Mouse (Mus musculus) v-Abl transformed pro-B cells (cell line): ENCODE results near the gene Cd79a.

Source experiments
- in situ Hi-C, 2 experiments: fragments of 400-800 bp; cut with MboI; formaldehyde crosslinking; loops; one replicate each; pipeline ENCODE4 v1.15.1; 2025; ENCODE audit not compliant: unreplicated experiment in 2 of 2

Gene Cd79a

DNA sequence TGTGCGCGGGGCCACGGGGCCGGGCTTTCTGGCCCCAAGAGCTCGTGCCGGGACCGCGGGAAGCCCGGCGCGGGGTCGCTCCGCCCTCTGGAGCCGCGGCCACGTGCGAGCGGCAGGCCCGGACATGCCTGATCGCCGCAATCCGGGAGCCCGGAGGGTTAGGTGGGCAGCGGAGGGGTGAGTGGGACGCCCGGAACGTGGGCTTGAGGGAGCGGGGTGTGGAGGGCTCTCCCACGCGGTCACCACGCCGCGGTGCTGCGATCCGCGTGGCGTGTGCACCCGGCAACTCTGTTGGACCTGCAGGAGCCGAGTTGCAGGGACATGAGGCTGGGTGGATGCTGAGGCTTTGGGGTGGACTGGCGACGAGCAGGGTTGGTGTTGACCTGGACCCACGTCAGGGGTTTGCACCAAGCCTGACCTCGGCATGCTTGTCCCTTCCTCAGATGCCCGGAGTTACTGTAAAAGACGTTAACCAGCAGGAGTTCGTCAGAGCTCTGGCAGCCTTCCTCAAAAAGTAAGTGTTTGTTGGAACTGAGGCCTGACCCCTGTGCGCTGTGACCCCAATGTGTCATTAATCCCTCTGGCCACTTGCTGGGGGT is 12.4 kb upstream of the Cd79a start:
- in situ Hi-C loops, result loop anchor here (5.0 to 25.0 kb wide), 4 partner anchors 38 to 828 kb away; partner anchors contain the start of gene Ccdc97 (in 1 of the 2)

DNA sequence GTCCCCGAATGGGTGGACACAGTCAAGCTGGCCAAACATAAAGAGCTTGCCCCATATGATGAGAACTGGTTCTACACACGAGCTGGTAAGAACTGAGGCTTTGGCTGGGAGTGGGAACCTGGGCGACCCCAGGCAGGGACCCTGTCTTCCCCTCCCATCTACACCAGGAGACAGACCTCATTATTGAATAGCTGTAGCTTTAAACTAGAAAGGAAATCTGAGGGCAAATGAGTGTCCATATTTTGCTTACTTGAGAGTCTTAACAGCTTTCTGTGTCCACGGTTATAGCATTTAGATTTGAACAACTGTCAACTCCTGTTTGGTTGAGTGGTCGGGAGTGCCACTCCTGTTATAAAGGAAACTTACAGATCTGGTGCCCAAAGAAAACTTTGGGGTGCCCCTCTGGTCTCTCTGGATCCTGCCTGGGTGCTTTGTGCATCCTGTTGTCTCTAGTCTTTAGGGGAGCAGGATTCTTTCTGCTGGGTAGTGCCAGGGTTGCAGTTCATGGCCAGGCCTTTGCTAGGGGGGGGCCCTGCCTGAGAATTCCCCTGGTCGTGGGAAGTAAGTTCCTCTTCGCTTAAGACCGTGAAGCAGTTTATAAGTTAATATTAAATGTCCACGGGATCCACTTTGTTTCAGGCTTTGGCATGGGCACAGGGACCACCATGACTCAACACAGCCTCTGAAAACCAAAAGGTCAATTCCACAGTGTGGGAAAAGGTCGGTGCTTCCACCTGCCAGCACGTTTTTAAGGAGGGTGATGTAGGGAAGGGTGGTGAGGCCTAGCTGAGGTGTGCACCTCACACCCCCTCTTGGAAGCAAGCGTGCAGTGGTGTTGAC is 11.5 kb upstream of the Cd79a start:
- in situ Hi-C loops, result loop anchor here (5.0 to 25.0 kb wide), 3 partner anchors 37 to 827 kb away; partner anchors contain the start of gene Ccdc97 (in 1 of the 2)

DNA sequence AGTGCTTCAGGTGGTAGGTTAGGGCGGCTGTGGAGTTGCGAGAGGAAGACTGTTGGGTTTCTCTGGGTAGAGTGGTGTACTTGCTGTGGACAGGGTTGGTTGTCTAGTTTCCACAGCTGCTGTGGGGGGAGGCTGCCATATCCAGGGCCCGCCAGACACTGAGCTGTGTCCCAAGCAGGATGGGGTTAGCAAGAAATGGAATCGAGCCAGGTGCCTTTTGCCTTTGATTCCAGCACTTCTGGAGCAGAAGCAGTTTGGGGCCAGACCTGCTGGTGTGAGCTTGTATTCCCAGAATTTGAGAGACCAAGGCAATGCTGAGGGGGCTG is 10.9 kb upstream of the Cd79a start:
- in situ Hi-C loops, result loop anchor here (5.0 to 25.0 kb wide), 3 partner anchors 36 to 826 kb away; partner anchors contain the start of gene Ccdc97 (in 1 of the 2)

DNA sequence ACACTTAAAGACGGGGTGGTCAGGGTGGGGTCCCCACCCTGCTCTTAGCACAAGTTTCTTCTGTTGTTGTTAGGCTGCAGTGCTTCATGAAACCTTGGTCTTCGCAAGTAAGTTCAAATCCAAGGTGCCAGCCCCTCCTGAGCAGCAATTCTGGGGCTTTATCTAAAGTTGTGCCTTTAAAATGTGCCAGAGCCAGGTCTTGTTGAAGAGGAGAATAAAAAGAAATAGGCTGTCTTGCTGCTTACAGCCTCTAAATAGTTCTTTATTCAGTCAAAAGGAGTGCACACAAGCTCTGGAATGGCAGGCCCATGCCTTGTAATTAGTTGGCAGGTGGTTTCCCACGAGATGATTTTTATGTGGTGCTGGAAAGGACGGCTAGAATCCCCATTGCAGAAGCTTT is 10.1 kb upstream of the Cd79a start:
- in situ Hi-C loops, result loop anchor here (5.0 to 25.0 kb wide), 3 partner anchors 35 to 825 kb away; partner anchors contain the start of gene Ccdc97 (in 1 of the 2)

DNA sequence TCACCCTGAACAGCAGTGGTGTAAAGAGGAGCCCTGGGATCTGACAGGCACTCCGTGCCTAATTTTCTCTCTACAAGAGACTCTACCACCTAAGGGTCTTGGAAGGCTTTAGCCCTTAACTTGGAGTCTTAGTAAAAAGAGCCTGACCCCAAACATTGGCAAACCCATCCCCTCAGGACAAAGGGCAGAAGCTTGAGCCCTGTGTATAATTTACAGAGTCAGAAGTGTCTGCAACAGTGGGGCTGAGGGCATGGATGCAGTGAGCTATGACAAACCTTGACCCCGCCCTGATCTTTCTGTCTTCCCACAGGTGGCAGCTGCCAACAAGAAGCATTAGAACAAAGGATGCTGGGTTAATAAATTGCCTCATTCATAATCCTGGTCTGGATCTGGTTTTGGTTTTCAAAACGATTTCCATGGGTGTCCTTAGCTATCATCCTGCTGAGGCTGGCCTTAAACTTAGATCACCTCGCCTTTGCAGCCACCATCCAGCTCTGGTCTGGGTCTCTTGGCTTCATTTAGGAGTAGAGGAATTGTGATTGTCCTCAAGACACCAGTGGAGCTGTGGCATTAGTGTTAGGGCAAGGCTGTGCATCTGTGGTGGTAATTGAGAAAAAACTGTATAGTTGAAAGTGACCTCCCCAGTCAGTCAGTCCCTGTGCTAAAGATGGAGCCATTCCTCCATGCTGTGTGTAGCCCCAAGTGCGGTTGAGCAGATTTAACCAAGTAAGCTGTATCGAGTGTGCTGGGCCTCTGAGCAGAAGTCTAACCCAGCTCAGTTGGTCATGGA is 7.6 kb upstream of the Cd79a start:
- in situ Hi-C loops, result loop anchor here (5.0 to 25.0 kb wide), 3 partner anchors 33 to 823 kb away; partner anchors contain the start of gene Ccdc97 (in 1 of the 2)

DNA sequence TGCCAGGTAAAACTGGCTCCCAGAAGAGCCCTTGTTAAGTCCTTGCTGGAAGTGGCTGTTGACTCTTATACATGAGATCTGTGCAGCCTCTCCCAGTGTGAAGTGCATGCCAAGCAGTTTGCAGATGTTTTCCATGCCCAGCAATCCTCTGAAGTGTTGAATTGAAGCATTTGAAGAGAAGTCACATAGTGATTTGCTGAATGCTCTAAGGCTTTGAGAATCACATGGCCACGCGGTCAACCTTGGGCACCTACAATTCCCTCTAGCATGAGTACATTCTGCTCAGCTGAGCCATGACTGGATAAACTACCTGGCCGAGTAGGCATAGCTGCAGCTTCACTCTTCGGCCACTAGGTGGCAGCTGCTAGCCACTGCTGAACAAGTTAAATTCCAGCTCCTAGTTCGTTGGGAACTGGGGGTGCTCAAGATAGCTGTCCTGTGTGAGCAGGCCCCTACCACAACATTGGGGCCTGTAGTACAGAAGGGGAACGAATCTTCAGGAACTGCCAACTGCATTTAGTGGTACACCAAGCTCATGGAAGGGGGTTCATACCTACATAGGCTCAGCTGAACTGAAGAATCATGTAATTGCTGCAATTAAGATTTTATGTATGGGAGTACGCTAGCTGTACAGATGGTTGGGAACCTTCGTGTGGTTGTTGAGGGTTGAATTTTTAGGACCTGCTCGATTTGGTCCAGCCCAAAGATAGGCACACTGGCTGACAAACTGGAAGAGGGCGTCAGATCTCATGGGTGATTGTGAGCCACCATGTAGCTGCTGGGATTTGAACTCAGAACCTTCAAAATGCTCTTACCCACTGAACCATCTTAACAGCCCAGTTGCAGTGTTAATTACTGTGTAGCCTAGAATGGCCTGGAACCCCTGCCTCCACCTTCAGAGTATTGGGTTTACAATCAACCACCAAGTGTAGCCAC is 6.6 kb upstream of the Cd79a start:
- in situ Hi-C loops, result loop anchor here in 1 of 2 experiments (25.0 kb wide), 1 partner anchor 822 kb away; the partner anchor contains the start of gene Ccdc97

DNA sequence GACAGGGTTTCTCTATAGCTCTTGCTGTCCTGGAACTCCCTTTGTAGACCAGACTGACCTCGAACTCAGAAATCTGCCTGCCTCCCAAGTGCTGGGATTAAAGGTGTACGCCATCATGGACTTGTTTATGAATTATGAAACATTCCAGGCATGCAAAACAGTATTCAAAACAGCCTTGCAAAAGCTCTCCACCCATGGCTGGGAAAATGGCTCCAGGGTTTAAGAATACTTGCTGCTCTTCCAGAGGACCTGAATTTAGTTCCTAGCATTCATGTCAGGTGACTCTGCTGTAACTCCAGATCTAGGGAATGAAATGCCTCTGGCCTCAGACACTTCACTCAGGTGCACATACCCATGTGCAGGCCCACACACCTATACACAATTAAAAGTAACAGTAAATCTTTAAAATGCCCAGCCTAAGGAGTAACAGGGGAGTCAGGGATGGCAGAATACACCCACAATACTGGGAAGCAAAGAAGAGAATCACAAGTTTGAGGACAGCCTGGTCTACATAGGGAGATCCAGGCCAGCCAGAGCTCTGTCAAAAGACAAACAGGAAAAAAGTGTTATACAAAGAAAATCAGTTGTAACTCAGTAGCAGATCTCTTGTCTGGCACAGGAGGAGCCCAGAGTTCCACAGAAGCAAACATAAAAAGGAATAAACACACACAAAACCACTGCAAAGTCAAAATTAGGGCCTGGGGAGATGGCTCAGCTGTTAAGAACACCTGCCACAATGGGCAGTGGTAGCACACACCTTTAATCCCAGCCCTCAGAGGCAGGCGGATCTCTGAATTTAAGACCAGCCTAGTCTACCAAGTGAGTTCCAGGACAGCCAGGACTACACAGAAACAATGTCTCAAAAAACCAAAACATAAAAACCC is 5.7 kb upstream of the Cd79a start:
- in situ Hi-C loops, result loop anchor here in 1 of 2 experiments (25.0 kb wide), 1 partner anchor 821 kb away; the partner anchor contains the start of gene Ccdc97

DNA sequence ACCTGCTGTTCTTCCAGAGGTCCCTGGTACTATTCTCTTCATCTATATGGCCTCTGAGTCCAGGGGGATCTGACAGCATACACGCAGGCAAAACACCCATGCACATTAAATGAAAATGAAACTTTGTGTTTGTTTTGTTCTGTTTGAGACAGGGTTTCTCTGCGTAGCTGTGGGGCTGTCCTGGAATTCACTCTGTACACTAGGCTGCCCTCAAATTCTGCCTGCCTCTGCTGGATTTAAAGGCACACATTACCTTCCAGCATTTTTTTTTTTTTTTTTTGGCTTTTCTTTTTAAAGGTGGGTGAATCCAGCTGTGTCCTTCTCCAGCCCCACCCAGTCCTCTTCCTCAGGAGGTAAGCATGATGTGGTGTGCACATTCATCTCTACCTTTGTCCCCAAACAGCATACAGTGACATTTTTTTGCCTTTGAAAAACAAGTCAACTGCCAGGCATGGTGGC is 5.0 kb upstream of the Cd79a start:
- in situ Hi-C loops, result loop anchor here in 1 of 2 experiments (25.0 kb wide), 1 partner anchor 820 kb away; the partner anchor contains the start of gene Ccdc97

DNA sequence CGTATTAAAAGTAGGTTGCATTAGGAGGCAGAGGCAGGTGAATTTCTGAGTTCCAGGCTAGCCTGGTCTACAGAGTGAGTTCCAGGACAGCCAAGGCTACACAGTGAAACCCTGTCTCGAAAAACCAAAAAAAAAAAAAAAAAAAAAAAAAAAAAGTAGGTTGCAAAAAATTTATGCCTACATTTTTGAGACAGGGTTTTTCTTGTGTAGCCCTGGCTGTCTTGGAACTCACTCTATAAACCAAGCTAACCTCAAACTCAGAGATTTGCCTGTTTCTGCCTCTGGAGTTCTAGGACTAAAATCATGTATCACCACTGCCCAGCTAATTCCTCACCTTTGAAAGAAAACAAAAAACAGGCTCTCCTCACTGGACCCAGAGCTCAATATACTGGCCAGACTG is 1.4 kb upstream of the Cd79a start:
- in situ Hi-C loops, result loop anchor here in 1 of 2 experiments (25.0 kb wide), 1 partner anchor 817 kb away; the partner anchor contains the start of gene Ccdc97

DNA sequence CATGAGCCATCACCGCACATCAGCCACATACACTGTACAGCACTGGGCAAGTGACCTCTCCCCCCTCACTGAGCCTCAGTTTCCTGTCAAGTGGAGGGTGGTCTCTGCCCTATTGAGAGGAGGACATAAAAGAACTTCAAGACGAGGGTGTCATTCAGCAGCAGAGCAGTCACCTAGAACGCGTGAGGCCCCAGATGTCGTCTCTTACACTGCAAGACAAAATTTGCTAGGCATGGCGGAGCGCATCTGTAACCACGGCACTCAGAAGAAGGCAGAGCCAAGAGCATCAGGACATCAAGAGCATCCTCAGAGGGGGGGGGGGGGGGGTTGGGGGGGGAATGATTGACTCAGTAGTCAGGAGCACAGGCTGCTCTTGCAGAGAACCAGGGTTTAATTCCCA is 912 bp upstream of the Cd79a start:
- in situ Hi-C loops, result loop anchor here in 1 of 2 experiments (25.0 kb wide), 1 partner anchor 816 kb away; the partner anchor contains the start of gene Ccdc97

DNA sequence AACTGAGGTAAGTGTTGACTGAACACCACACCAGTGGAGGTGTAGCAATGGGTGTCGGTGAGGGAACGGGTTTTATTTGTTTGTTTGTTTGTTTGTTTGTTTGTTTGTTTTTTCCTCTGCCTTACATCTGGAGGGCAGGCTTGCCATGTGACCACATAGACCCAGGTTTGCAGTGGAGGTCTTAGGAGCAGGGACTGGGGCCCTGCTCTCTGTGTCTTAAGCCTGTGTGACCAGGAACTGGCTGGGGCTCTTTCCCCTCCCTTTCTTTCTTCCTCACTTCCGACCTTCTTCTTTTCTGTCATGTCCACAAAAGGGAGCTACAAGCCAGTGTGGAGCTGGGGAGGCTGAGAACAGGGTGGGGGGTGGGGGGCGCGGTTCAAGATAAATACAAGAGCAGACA is 778 bp downstream of the Cd79a start:
- in situ Hi-C loops, result loop anchor here in 1 of 2 experiments (25.0 kb wide), 1 partner anchor 814 kb away; the partner anchor contains the start of gene Ccdc97

DNA sequence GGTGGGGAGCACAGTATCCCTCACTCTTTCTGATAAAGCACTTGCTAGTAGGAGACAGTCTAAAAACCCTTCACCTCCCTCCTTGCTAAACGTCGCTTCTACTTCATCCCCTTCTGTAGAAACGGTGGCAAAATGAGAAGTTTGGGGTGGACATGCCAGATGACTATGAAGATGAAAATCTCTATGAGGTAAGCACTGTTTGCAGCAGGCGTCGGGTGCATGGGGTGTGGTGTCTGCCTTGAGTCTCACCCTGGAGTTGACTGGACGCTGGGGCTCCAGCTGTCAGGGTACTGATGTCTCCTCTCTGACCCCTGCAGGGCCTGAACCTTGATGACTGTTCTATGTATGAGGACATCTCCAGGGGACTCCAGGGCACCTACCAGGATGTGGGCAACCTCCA is 3.9 kb downstream of the Cd79a start:
- in situ Hi-C loops, result loop anchor here in 1 of 2 experiments (10.0 kb wide), 2 partner anchors 346 to 854 kb away; partner anchors contain the start of gene Hnrnpul1

DNA sequence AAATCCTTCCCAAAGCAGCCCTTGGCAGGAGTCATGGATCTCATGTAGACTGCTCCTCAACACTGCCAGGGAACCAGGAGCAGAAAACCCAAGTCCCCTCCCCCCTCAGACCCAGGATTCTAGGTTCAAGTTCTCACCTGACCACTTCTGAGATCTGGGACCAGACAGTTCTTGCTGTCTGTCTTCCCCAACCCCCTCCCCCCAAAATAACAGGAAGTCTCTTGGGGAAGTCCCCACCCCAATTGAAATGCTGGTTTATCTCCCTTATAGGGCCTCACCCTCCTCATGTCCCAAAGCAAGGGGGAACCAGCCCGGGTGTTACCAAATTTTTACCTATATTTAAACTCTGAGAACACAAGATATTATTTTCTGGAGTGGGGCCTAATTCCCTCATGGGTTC is 4.7 kb downstream of the Cd79a start:
- in situ Hi-C loops, result loop anchor here in 1 of 2 experiments (10.0 kb wide), 2 partner anchors 347 to 853 kb away; partner anchors contain the start of gene Hnrnpul1

DNA sequence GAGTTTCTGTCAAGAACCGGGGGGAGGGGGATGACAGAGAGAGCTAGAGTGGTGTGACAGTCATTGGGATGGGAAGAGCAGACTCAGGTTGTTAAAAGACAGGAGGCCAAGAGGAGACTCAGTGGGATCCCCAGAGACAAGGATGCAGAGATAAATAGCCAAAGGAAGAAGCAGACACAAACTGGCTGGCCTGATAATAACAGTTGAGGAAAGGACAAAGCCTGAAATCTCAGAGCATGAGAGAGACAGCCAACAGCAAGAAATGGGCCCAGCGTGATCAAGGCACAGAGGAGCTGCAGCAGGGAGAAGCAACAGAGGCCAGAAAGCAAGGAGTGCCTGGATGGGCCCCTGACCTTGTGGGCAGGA is 5.1 kb downstream of the Cd79a start:
- in situ Hi-C loops, result loop anchor here in 1 of 2 experiments (10.0 kb wide), 2 partner anchors 347 to 853 kb away; partner anchors contain the start of gene Hnrnpul1

DNA sequence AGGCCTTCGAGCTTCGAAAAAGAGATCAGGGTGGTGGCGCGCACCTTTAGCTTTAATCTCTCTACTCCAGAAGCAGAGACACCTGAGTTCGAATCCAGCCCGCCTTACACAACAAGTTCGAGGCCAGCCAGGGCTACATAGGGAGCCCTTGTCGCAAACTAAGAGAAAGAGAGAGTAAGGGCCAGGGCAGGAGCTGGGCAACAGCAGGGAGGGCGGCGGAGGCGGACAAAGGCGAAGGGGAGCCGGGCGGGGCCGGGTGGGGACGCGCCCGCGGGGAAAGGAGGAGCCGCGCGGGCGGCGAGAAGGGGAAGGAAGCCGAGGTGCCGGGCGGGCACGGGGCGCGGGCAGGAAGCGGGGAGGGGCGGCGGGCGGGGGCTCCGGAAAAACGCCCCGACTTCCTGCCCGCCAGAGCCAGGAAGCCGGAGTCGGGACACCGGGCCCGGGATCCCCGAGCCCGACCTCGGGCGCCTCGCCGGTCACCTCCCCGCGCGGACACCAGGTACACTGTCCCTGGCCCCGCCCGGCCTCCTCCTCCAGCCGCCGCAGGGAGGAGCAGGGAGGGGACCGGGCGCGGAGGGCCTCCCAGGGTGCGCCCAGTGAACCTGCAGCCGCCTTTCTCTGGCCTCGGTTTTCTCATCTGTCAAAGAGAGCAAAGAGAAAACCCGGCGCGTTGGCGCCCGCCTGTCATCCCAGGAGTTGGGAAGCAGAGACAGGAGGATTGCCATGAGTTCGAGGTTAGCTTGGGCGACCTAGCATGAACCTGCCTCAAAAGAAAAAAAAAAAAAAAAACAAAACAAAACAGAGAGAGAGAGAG is 5.7 kb downstream of the Cd79a start, which contains the start of gene Arhgef1:
Gene Arhgef1 (plus strand): TSS at position 283 of the 814 bp plus-strand sequence.
- in situ Hi-C loops, result loop anchor here in 1 of 2 experiments (10.0 kb wide), 2 partner anchors 348 to 852 kb away; partner anchors contain the start of gene Hnrnpul1

DNA sequence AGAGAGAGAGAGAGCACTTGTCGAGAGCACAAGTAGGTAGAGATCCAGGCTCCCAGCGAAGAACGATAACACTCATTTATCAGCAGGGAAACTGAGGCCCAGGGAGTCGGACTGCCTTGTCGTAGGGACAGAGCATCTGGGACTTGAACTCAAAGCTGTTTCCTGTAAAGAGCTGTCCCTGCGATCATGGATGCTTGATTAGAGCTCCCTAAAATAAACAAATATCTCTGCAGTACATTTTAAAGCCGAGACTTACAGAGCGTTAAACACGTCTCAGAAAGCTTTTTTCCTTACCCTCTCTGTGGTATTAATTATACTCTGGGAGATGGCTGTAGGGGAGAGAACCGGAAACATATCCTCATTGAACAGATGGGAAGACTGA is 6.3 kb downstream of the Cd79a start:
- in situ Hi-C loops, result loop anchor here in 1 of 2 experiments (10.0 kb wide), 2 partner anchors 349 to 851 kb away; partner anchors contain the start of gene Hnrnpul1

DNA sequence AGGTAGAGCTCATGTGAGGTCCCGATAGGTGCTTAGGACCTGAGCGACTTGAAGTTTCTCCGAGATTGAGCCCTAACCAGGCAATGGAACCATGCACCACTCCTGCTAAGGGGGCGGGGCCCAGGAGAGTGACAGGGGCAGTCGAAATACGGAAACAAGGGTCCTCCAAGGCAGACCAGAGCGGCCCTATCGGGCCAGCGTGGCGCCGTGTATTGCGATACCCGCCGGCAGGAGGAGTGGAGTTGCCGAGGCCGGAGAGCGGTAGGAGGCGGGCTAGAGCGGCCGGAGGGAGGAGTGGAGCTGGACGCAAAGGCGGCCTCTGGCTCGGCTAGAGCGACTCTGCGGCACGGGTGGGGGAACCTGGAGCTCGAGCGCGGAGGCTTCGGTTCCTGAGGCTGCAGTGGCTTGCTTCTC is 6.9 kb downstream of the Cd79a start:
- in situ Hi-C loops, result loop anchor here in 1 of 2 experiments (10.0 kb wide), 2 partner anchors 349 to 851 kb away; partner anchors contain the start of gene Hnrnpul1
